Mouse (Mus musculus): Measurements from ENCODE around the gene Col4a6. TPM values are rescaled to one million over a fixed set of nuclear protein-coding genes. Genes with fewer than 3 reads are reported as not detected.
A peak's percentile ranks its signal among the peaks of the same experiment; 100 is the strongest.

Gene Col4a6
- total and polyA plus RNA-seq, 2 experiments from 2014 or later = 1.4 to 4.5 TPM

DNA sequence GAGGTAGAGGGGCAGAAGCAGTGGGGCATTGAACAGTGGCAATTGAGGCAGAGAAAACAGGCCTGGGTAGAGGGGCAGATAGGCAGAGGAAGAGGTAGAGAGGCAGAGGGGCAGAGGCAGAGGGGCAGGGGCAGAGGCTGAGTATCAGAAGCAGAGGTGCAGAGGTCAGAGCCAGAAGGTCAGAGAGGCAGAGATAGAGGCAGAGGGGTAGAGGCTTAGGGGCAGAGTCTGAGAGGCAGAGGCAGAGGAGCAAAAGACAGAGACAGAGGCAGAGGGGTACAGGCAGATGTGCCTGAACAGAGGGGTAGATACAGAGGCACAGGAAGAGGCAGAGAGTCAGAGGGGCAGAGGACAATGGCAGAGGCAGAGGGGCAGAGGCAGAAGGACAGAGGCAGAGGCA, 323.6 kb downstream of the Col4a6 start:
- no peaks in the 10 kb centered on the region for H3K27me3 ChIP-seq (ENCODE audit: insufficient read depth, low read length)
- no peak overlapping the region for H3K4me2 ChIP-seq (ENCODE audit: low read depth)
- H3K9ac ChIP-seq = no peak overlapping the region
- no peak overlapping the region for H3K4me3 ChIP-seq (ENCODE audit: low read depth, low read length)
- H3K9me3 ChIP-seq (ENCODE audit: low read length) = no peaks in the 10 kb centered on the region
- ATAC-seq = peak; percentile 32
- no peak for TF ChIP-seq CTCF (IDR thresholded peaks at IDR 0.05; ENCODE audit: low read depth)
- H3K27ac ChIP-seq (ENCODE audit: low read depth, low read length) = no peak overlapping the region
- H3K36me3 ChIP-seq (ENCODE audit: insufficient read depth) = no peaks in the 10 kb centered on the region
- H3K4me1 ChIP-seq (ENCODE audit: insufficient read depth) = no peaks in the 10 kb centered on the region
- no peak for DNase-seq

DNA sequence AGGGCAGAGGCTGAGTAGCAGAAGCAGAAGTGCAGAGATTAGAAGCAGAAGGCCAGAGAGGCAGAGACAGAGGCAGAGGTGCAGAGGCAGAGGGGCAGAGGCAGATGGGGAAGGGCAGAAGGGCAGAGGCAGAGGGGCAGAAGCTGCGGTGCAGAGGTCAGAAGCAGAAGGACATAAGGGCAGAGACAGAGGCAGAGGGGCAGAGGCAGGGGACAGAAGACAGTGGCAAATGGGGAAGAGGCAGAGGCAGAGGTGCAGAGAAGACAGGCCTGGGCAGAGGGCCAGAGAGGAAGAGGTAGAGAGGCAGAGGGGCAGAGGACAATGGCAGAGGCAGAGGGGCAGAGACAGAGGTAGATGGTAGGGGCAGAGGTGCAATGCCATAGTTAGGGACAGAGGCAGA, 324.2 kb downstream of the Col4a6 start:
- H3K27me3 ChIP-seq (ENCODE audit: insufficient read depth, low read length) = no peaks in the 10 kb centered on the region
- DNase-seq (no peak), ATAC-seq (no peak)
- H3K4me3 ChIP-seq (ENCODE audit: low read depth, low read length) = no peak overlapping the region
- no peak for TF ChIP-seq CTCF (IDR thresholded peaks at IDR 0.05; ENCODE audit: low read depth)
- H3K4me1 ChIP-seq (ENCODE audit: insufficient read depth) = no peaks in the 10 kb centered on the region
- no peak overlapping the region for H3K27ac ChIP-seq (ENCODE audit: low read depth, low read length)
- no peaks in the 10 kb centered on the region for H3K9me3 ChIP-seq (ENCODE audit: low read length)
- 78% methylated on average over 1 of the region's 1 CpGs for WGBS
- no peak overlapping the region for H3K4me2 ChIP-seq (ENCODE audit: low read depth)
- no peaks in the 10 kb centered on the region for H3K36me3 ChIP-seq (ENCODE audit: insufficient read depth)
- no peak overlapping the region for H3K9ac ChIP-seq

Other genes with a start within 250 kb of the Col4a6 start
- 18.9 and 26.4 TPM in 2 replicates for gene Col4a5, start 1.3 kb upstream of the Col4a6 start, total RNA-seq (2014; rRNA removed)
- gene Col4a5, start 1.3 kb upstream of the Col4a6 start, polyA plus RNA-seq (2015; fragmentation: Nextera tagmentation; extraction: Ambion mirVana) = 4.1 and 4.6 TPM in 2 replicates